Mouse (Mus musculus) forebrain, embryonic 11.5 days (tissue): ENCODE data around the gene Rasl2-9. TPM values are rescaled to one million over a fixed set of nuclear protein-coding genes. Genes with fewer than 3 reads are reported as not detected.

ENCODE experiments used
- ATAC-seq: fragments of 200-750 bp; cut with Nextera tagmentation; replicated peaks from 2 replicates; pipeline ENCODE4 v1.8.0; 2017; ENCODE audit warnings: moderate TSS enrichment; ENCODE audit not compliant: low FRiP score
- DNase-seq: peaks from one replicate; pipeline ENCODE4 v3.0.0-alpha.2; 2017; ENCODE audit warnings: low spot score
- H3K27ac ChIP-seq: fragments of 300-500 bp; sonication (generic); 2 replicates; pipeline ENCODE4 v1.5.1; 2014; ENCODE audit warnings: low read depth, low read length
- H3K27me3 ChIP-seq: fragments of 300-500 bp; sonication (generic); 2 replicates; pipeline ENCODE4 v1.6.1; 2014; ENCODE audit warnings: mild to moderate bottlenecking, low read length, mixed read lengths; ENCODE audit not compliant: control insufficient read depth, insufficient read depth
- H3K36me3 ChIP-seq: fragments of 300-500 bp; sonication (generic); 2 replicates; pipeline ENCODE4 v1.6.1; 2014; ENCODE audit warnings: mild to moderate bottlenecking, low read length, moderate library complexity, mixed read lengths; ENCODE audit not compliant: control insufficient read depth, insufficient read depth
- H3K4me1 ChIP-seq: fragments of 300-500 bp; sonication (generic); replicated peaks from 2 replicates; pipeline ENCODE4 v1.6.1; 2014; ENCODE audit warnings: low read length, mixed read lengths; ENCODE audit not compliant: control insufficient read depth, insufficient read depth
- H3K4me2 ChIP-seq: fragments of 300-500 bp; sonication (generic); 2 replicates; pipeline ENCODE4 v1.6.1; 2014; ENCODE audit warnings: low read depth, mild to moderate bottlenecking, low read length, moderate library complexity, mixed read lengths; ENCODE audit not compliant: severe bottlenecking
- H3K4me3 ChIP-seq: fragments of 300-500 bp; sonication (generic); 2 replicates; pipeline ENCODE4 v1.5.1; 2014; ENCODE audit warnings: low read depth, low read length
- H3K9ac ChIP-seq: fragments of 300-500 bp; sonication (generic); 2 replicates; pipeline ENCODE4 v1.6.1; 2014; ENCODE audit warnings: low read length
- H3K9me3 ChIP-seq: fragments of 300-500 bp; sonication (generic); 2 replicates; pipeline ENCODE4 v1.6.1; 2016; ENCODE audit warnings: low read length, mixed read lengths; ENCODE audit not compliant: control insufficient read depth
- WGBS: fragments of 180-500 bp; shearing (Covaris S2); extraction: QIAGEN DNeasy Blood & Tissue Kit; methylation state at CpG from one replicate; pipeline ENCODE4 v1.1.7; 2014; 5-methylcytosine and 5-hydroxymethylcytosine counted together
- polyA plus RNA-seq: library from polyadenylated mRNA; unstranded; fragments of >200 nt; fragmentation: Nextera tagmentation; extraction: Ambion mirVana; gene quantifications from 2 replicates; pipeline ENCODE4 v1.2.1, GENCODE M21; 2014

The Rasl2-9 gene
- polyA plus RNA-seq, 1 experiment from 2014 or later: 0.19 TPM

- Histone ChIP-seq H3K27me3 (no peaks in the 10 kb centered on the region), H3K36me3 (peaks cover 6% of the 10 kb centered on the region; the same call in 1 of the 2 replicates), H3K4me3 (no peak overlapping the region), H3K27ac (no peak overlapping the region), H3K4me2 (no peak overlapping the region), H3K4me1 (no peaks in the 10 kb centered on the region), H3K9me3 (no peaks in the 10 kb centered on the region), H3K9ac (no peak overlapping the region)
- DNase-seq: no peak
- ATAC-seq: no peak
- WGBS: 95% methylated on average over 10 of the region's 10 CpGs
Measured at GRCm38 (mm10) chr7:5101066-5101663, 24.6 kb downstream of the Rasl2-9 start.

GRCm38 (mm10) chr7:5099796-5100195, 26.0 kb downstream of the Rasl2-9 start:
- Histone ChIP-seq H3K36me3 (peaks cover 17% of the 10 kb centered on the region; the same call in 1 of the 2 replicates), H3K9ac (no peak overlapping the region), H3K4me2 (no peak overlapping the region), H3K27ac (no peak overlapping the region), H3K4me1 (no peaks in the 10 kb centered on the region), H3K27me3 (no peaks in the 10 kb centered on the region), H3K4me3 (no peak overlapping the region), H3K9me3 (no peaks in the 10 kb centered on the region)
- WGBS: 87% methylated on average over 3 of the region's 3 CpGs
- ATAC-seq (no peak), DNase-seq (no peak)

- no peak for DNase-seq
- H3K36me3 ChIP-seq: peaks cover 18% of the 10 kb centered on the region; the same call in 1 of the 2 replicates
Measured at GRCm38 (mm10) chr7:5098769-5099168, 27.0 kb downstream of the Rasl2-9 start.

GRCm38 (mm10) chr7:5092831-5093510, 32.8 kb downstream of the Rasl2-9 start:
- no peak overlapping the region for H3K4me2 ChIP-seq
- no peaks in the 10 kb centered on the region for H3K4me1 ChIP-seq
- no peak overlapping the region for H3K9ac ChIP-seq
- H3K27me3 ChIP-seq: no peaks in the 10 kb centered on the region
- no peaks in the 10 kb centered on the region for H3K9me3 ChIP-seq
- ATAC-seq: no peak
- no peak overlapping the region for H3K27ac ChIP-seq
- H3K4me3 ChIP-seq: no peak overlapping the region
- no peak for DNase-seq
- 86% methylated on average over 21 of the region's 21 CpGs for WGBS
- peaks cover 15% of the 10 kb centered on the region for H3K36me3 ChIP-seq

More at GRCm38 (mm10) chr7:5098769-5099168, 27.0 kb downstream of the Rasl2-9 start:
- H3K4me3 ChIP-seq: no peak overlapping the region
- no peak overlapping the region for H3K9ac ChIP-seq
- H3K4me2 ChIP-seq: no peak overlapping the region
- H3K27ac ChIP-seq: no peak overlapping the region
- WGBS: 96% methylated on average over 5 of the region's 5 CpGs
- H3K9me3 ChIP-seq: no peaks in the 10 kb centered on the region
- no peaks in the 10 kb centered on the region for H3K27me3 ChIP-seq
- no peak for ATAC-seq
- H3K4me1 ChIP-seq: no peaks in the 10 kb centered on the region

- Histone ChIP-seq H3K4me1 (no peaks in the 10 kb centered on the region), H3K36me3 (peaks cover 15% of the 10 kb centered on the region), H3K27me3 (no peaks in the 10 kb centered on the region), H3K4me2 (no peak overlapping the region), H3K9ac (no peak overlapping the region), H3K27ac (no peak overlapping the region), H3K9me3 (no peaks in the 10 kb centered on the region), H3K4me3 (no peak overlapping the region)
- WGBS: 90% methylated on average over 6 of the region's 6 CpGs
- DNase-seq: no peak
- no peak for ATAC-seq
Measured at GRCm38 (mm10) chr7:5092381-5092780, 33.4 kb downstream of the Rasl2-9 start.

GRCm38 (mm10) chr7:5091008-5091728, 34.6 kb downstream of the Rasl2-9 start:
- Histone ChIP-seq H3K4me1 (no peaks in the 10 kb centered on the region), H3K9me3 (no peaks in the 10 kb centered on the region), H3K36me3 (peaks cover 15% of the 10 kb centered on the region), H3K27ac (no peak overlapping the region), H3K9ac (no peak overlapping the region), H3K4me3 (no peak overlapping the region), H3K27me3 (no peaks in the 10 kb centered on the region), H3K4me2 (no peak overlapping the region)
- WGBS: 94% methylated on average over 15 of the region's 15 CpGs
- DNase-seq (no peak), ATAC-seq (no peak)

GRCm38 (mm10) chr7:5089853-5090252, 35.9 kb downstream of the Rasl2-9 start:
- no peaks in the 10 kb centered on the region for H3K27me3 ChIP-seq
- H3K4me2 ChIP-seq: no peak overlapping the region
- ATAC-seq: no peak
- H3K4me3 ChIP-seq: no peak overlapping the region
- H3K4me1 ChIP-seq: no peaks in the 10 kb centered on the region
- no peak overlapping the region for H3K9ac ChIP-seq
- H3K9me3 ChIP-seq: no peaks in the 10 kb centered on the region
- 96% methylated on average over 15 of the region's 15 CpGs for WGBS
- peaks cover 6% of the 10 kb centered on the region for H3K36me3 ChIP-seq
- no peak overlapping the region for H3K27ac ChIP-seq
- DNase-seq: no peak

- H3K27me3 ChIP-seq: no peaks in the 10 kb centered on the region
- no peak overlapping the region for H3K9ac ChIP-seq
- H3K4me2 ChIP-seq: no peak overlapping the region
- no peaks in the 10 kb centered on the region for H3K4me1 ChIP-seq
- DNase-seq (no peak), ATAC-seq (no peak)
- H3K36me3 ChIP-seq: peaks cover 4% of the 10 kb centered on the region
- 89% methylated on average over 4 of the region's 4 CpGs for WGBS
- no peak overlapping the region for H3K27ac ChIP-seq
- H3K4me3 ChIP-seq: no peak overlapping the region
- H3K9me3 ChIP-seq: no peaks in the 10 kb centered on the region
Measured at GRCm38 (mm10) chr7:5087886-5088285, 37.9 kb downstream of the Rasl2-9 start.
